Mouse (Mus musculus) CH12.LX (cell line): Measurements from ENCODE around the gene Dgkg. TPM values are rescaled to one million over a fixed set of nuclear protein-coding genes. Genes with fewer than 3 reads are reported as not detected.

ENCODE experiments used
- DNase-seq: peaks from one replicate; pipeline ENCODE4 v3.0.0-alpha.2; 2013; ENCODE audit errors: extremely low read depth
- H3K27ac ChIP-seq: 2 replicates; pipeline ENCODE4 v1.5.1; 2012; ENCODE audit warnings: low read depth, mild to moderate bottlenecking, control low read depth, moderate library complexity; ENCODE audit not compliant: insufficient read depth
- H3K27me3 ChIP-seq: replicated peaks from 2 replicates; pipeline ENCODE3; 2012; ENCODE audit warnings: inconsistent platforms
- H3K36me3 ChIP-seq, 2 experiments: replicated peaks in 1 of 2; 2 replicates each; pipeline versions ENCODE3 to v1.6.1; 2012; ENCODE audit warnings: inconsistent platforms in 1 of 2, low read length in 1 of 2, mild to moderate bottlenecking in 1 of 2, mixed read lengths in 1 of 2, moderate library complexity in 1 of 2; ENCODE audit not compliant: control insufficient read depth in 1 of 2, insufficient read depth in 1 of 2
- H3K4me1 ChIP-seq, 2 experiments: 2 replicates each; pipeline ENCODE4 v1.6.1; 2012; ENCODE audit warnings: inconsistent platforms in 1 of 2, moderate library complexity in 1 of 2; ENCODE audit not compliant: insufficient read depth in 2 of 2, control insufficient read depth in 1 of 2
- H3K4me2 ChIP-seq: 2 replicates; pipeline ENCODE4 v1.6.1; 2012; ENCODE audit warnings: low read depth, mild to moderate bottlenecking, control low read depth; ENCODE audit not compliant: poor library complexity, insufficient read depth, severe bottlenecking
- H3K4me3 ChIP-seq, 3 experiments: fragments of 150-350 bp in 1 of 3; sonication (generic) in 1 of 3; replicated peaks in 1 of 3; 2 replicates each; pipeline versions ENCODE3 to v1.5.1; 2011 to 2012; ENCODE audit warnings: low read depth in 2 of 3, low read length in 2 of 3, mild to moderate bottlenecking in 2 of 3, moderate library complexity in 2 of 3, control low read depth in 1 of 3, improper control_type of control experiment in 1 of 3, inconsistent platforms in 1 of 3, mixed read lengths in 1 of 3; ENCODE audit not compliant: poor library complexity in 1 of 3
- H3K79me2 ChIP-seq: replicated peaks from 2 replicates; pipeline ENCODE4 v1.6.1; 2012; ENCODE audit warnings: mild to moderate bottlenecking, moderate library complexity; ENCODE audit not compliant: control insufficient read depth, poor library complexity, insufficient read depth, severe bottlenecking; ENCODE audit errors: extremely low read depth
- H3K9ac ChIP-seq: 2 replicates; pipeline ENCODE4 v1.6.1; 2012; ENCODE audit warnings: low read depth, mild to moderate bottlenecking, control low read depth, moderate library complexity; ENCODE audit not compliant: insufficient read depth
- H3K9me3 ChIP-seq: replicated peaks from 2 replicates; pipeline ENCODE3; 2012; ENCODE audit warnings: low read length, inconsistent platforms, mixed read lengths
- BHLHE40 ChIP-seq: IDR thresholded peaks from 2 replicates; pipeline ENCODE4 v1.6.1; 2011; ENCODE audit warnings: mild to moderate bottlenecking, low read depth, low read length, improper control_type of control experiment
- CHD1 ChIP-seq: IDR thresholded peaks from 2 replicates; pipeline ENCODE4 v1.6.1; 2012; ENCODE audit warnings: low read depth, low read length, improper control_type of control experiment, inconsistent platforms
- CTCF ChIP-seq, 2 experiments: IDR thresholded peaks in 1 of 2; conservative IDR thresholded peaks in 1 of 2; 2 replicates each; pipeline ENCODE4 v1.5.1; 2011 to 2012; ENCODE audit warnings: low read depth in 2 of 2, low read length in 2 of 2, improper control_type of control experiment in 1 of 2, inconsistent platforms in 1 of 2, mild to moderate bottlenecking in 1 of 2, moderate library complexity in 1 of 2
- E2F4 ChIP-seq: IDR thresholded peaks from 2 replicates; pipeline ENCODE4 v1.6.1; 2011; ENCODE audit warnings: low read depth, low read length, improper control_type of control experiment; ENCODE audit not compliant: insufficient replicate concordance
- EP300 ChIP-seq: IDR thresholded peaks from 2 replicates; pipeline ENCODE4 v1.6.1; 2011; ENCODE audit warnings: low read length, improper control_type of control experiment
- HCFC1 ChIP-seq: IDR thresholded peaks from 2 replicates; pipeline ENCODE4 v1.6.1; 2012; ENCODE audit warnings: low read depth, mild to moderate bottlenecking, inconsistent platforms, low read length, improper control_type of control experiment
- JUND ChIP-seq: conservative IDR thresholded peaks from 2 replicates; pipeline ENCODE4 v1.6.1; 2011; ENCODE audit warnings: low read depth, low read length, improper control_type of control experiment
- KAT2A ChIP-seq: IDR thresholded peaks from 2 replicates; pipeline ENCODE4 v1.6.1; 2012; ENCODE audit warnings: low read length, improper control_type of control experiment, inconsistent platforms; ENCODE audit not compliant: insufficient replicate concordance
- MAFK ChIP-seq: IDR thresholded peaks from 2 replicates; pipeline ENCODE4 v1.6.1; 2011; ENCODE audit warnings: low read length, improper control_type of control experiment; ENCODE audit not compliant: insufficient replicate concordance
- MXI1 ChIP-seq: IDR thresholded peaks from 2 replicates; pipeline ENCODE4 v1.6.1; 2011; ENCODE audit warnings: mild to moderate bottlenecking, low read depth, low read length, improper control_type of control experiment
- MYC ChIP-seq: IDR thresholded peaks from 2 replicates; pipeline ENCODE4 v1.6.1; 2011; ENCODE audit warnings: low read depth, mild to moderate bottlenecking, improper control_type of control experiment, low read length
- NELFE ChIP-seq: IDR thresholded peaks from 2 replicates; pipeline ENCODE4 v1.6.1; 2011; ENCODE audit warnings: low read depth, low read length, improper control_type of control experiment
- NRF1 ChIP-seq: IDR thresholded peaks from 2 replicates; pipeline ENCODE4 v1.6.1; 2014; ENCODE audit warnings: low read depth, mild to moderate bottlenecking, inconsistent platforms, low read length, improper control_type of control experiment, moderate library complexity
- PAX5 ChIP-seq: IDR thresholded peaks from 2 replicates; pipeline ENCODE4 v1.6.1; 2012; ENCODE audit warnings: low read length, inconsistent platforms, mixed read lengths
- POLR2A ChIP-seq: IDR thresholded peaks from 2 replicates; pipeline ENCODE4 v1.6.1; 2011; ENCODE audit warnings: low read depth, mild to moderate bottlenecking, improper control_type of control experiment, low read length
- POLR2AphosphoS2 ChIP-seq: IDR thresholded peaks from 2 replicates; pipeline ENCODE4 v1.6.1; 2011; ENCODE audit warnings: low read depth, low read length, improper control_type of control experiment
- RAD21 ChIP-seq: IDR thresholded peaks from 2 replicates; pipeline ENCODE4 v1.6.1; 2011; ENCODE audit warnings: low read depth, mild to moderate bottlenecking, low read length, improper control_type of control experiment, moderate library complexity
- RCOR1 ChIP-seq: conservative IDR thresholded peaks from 2 replicates; pipeline ENCODE4 v1.6.1; 2012; ENCODE audit warnings: low read depth, mild to moderate bottlenecking, inconsistent platforms, low read length, improper control_type of control experiment
- SIN3A ChIP-seq: IDR thresholded peaks from 2 replicates; pipeline ENCODE4 v1.6.1; 2012; ENCODE audit warnings: low read length, improper control_type of control experiment, inconsistent platforms
- SMC3 ChIP-seq: IDR thresholded peaks from 2 replicates; pipeline ENCODE4 v1.6.1; 2011; ENCODE audit warnings: low read depth, low read length, improper control_type of control experiment
- TCF12 ChIP-seq: IDR thresholded peaks from 2 replicates; pipeline ENCODE4 v1.6.1; 2014; ENCODE audit warnings: low read depth, mild to moderate bottlenecking, inconsistent platforms, low read length, improper control_type of control experiment
- USF1 ChIP-seq: IDR thresholded peaks from 2 replicates; pipeline ENCODE4 v1.6.1; 2014; ENCODE audit warnings: low read depth, mild to moderate bottlenecking, inconsistent platforms, low read length, improper control_type of control experiment
- USF2 ChIP-seq: conservative IDR thresholded peaks from 2 replicates; pipeline ENCODE4 v1.6.1; 2011; ENCODE audit warnings: low read depth, low read length, improper control_type of control experiment
- ZC3H11A ChIP-seq: IDR thresholded peaks from 2 replicates; pipeline ENCODE4 v1.6.1; 2012; ENCODE audit warnings: low read depth, mild to moderate bottlenecking, inconsistent platforms, low read length, improper control_type of control experiment
- ZKSCAN1 ChIP-seq: IDR thresholded peaks from 2 replicates; pipeline ENCODE4 v1.6.1; 2012; ENCODE audit warnings: low read depth, inconsistent platforms, low read length, improper control_type of control experiment, borderline replicate concordance
- ZMIZ1 ChIP-seq: IDR thresholded peaks from 2 replicates; pipeline ENCODE4 v1.6.1; 2012; ENCODE audit warnings: low read depth, mild to moderate bottlenecking, inconsistent platforms, low read length, improper control_type of control experiment
- ZNF384 ChIP-seq: IDR thresholded peaks from 2 replicates; pipeline ENCODE4 v1.6.1; 2012; ENCODE audit warnings: low read depth, low read length, improper control_type of control experiment, inconsistent platforms
- dilution Hi-C: fragments of 300-500 bp; cut with MboI; formaldehyde crosslinking; loops from 2 replicates; pipeline ENCODE4 v1.14.3; 2020; ENCODE audit warnings: low sequenced_read_pairs; ENCODE audit not compliant: extremely low pct_unique_long_range_greater_than_20kb, extremely low pct_ligation_motif_present
- in situ Hi-C: fragments of 300-500 bp; cut with MboI; formaldehyde crosslinking; loops from 3 replicates; pipeline ENCODE4 v1.14.3; 2019; ENCODE audit warnings: low sequenced_read_pairs, low pct_ligation_motif_present, low pct_unique_long_range_greater_than_20kb, mixed read lengths
- polyA plus RNA-seq: library from polyadenylated mRNA; unstranded; fragments of >175 nt; gene quantifications from 2 replicates; pipeline ENCODE4 v1.2.1, GENCODE M21; 2012; ENCODE audit warnings: low read depth; ENCODE audit not compliant: insufficient read length
- total RNA-seq, 2 experiments: library from RNA; depleted of rRNA; stranded (reverse); fragments of 300-350 nt in 1 of 2; fragments of >200 nt in 1 of 2; gene quantifications; 2 replicates each; pipeline ENCODE4 v1.2.3; 2012 to 2014

The Dgkg gene
- total and polyA plus RNA-seq, 3 experiments: 2.0 to 9.2 (median 3.0) TPM

GRCm38 (mm10) chr16:22679641-22680040 is 22.6 kb upstream of the Dgkg start:
- dilution Hi-C loops (no loop called here), in situ Hi-C loops (no loop called here)
- no peak for DNase-seq
- H3K4me2 ChIP-seq: no peak overlapping the region
- H3K27me3 ChIP-seq: no peaks in the 10 kb centered on the region
- TF ChIP-seq MXI1 (no peak), HCFC1 (no peak), POLR2A (no peak), ZC3H11A (no peak), SMC3 (no peak), USF1 (no peak), BHLHE40 (no peak), MYC (no peak), KAT2A (no peak), SIN3A (no peak), USF2 (no peak), RAD21 (no peak), CTCF (conservative IDR thresholded peaks at IDR 0.05 in 1 of 2, IDR thresholded peaks at IDR 0.05 in 1 of 2; ENCODE audit: low read depth in 2 of 2, low read length in 2 of 2) (no peak), MAFK (no peak), POLR2AphosphoS2 (no peak), ZNF384 (no peak), EP300 (no peak), NELFE (no peak)
- no peaks in the 10 kb centered on the region for H3K79me2 ChIP-seq
- H3K36me3 ChIP-seq: no peaks in the 10 kb centered on the region
- H3K27ac ChIP-seq: no peak overlapping the region
- H3K4me1 ChIP-seq: peaks cover 5 to 15% of the 10 kb centered on the region in 2 experiments
- no peak overlapping the region for H3K4me3 ChIP-seq
- no peak overlapping the region for H3K9ac ChIP-seq
- H3K9me3 ChIP-seq: no peaks in the 10 kb centered on the region

DNA sequence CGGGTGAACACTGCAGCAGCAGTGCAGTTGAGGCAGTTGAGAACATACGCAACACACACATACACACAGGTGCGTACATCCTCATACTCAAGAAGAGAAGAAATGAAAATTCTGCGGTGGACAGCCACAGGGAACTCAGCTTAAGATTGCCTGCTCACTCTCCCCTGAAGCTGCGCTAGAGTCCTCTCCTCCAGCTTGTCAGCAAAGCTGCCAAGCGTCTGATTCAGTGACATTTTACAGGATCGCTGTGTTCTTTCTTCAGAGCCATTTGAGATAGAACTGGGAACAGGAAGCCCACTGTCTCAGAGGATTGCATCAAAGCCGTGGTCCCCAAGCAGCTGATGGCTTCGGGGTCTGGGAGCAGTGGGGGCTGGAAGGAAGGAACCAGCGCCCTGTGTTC is 17.6 kb upstream of the Dgkg start:
- in situ Hi-C loops: no loop called here
- no peak overlapping the region for H3K4me2 ChIP-seq
- no peaks in the 10 kb centered on the region for H3K27me3 ChIP-seq
- no peaks in the 10 kb centered on the region for H3K9me3 ChIP-seq
- TF ChIP-seq PAX5 (no peak), USF2 (no peak), CHD1 (no peak), NELFE (no peak), ZNF384 (no peak), HCFC1 (no peak), ZKSCAN1 (no peak), POLR2A (no peak), E2F4 (no peak), RCOR1 (no peak), MXI1 (no peak), ZMIZ1 (no peak), TCF12 (no peak), POLR2AphosphoS2 (no peak), JUND (no peak), KAT2A (no peak), EP300 (no peak), USF1 (no peak), NRF1 (no peak)
- dilution Hi-C loops: no loop called here
- no peaks in the 10 kb centered on the region for H3K79me2 ChIP-seq
- no peak overlapping the region for H3K4me3 ChIP-seq
- peaks cover 0 to 5% of the 10 kb centered on the region in 2 experiments; a peak in 2 of 4 replicates for H3K4me1 ChIP-seq
- no peaks in the 10 kb centered on the region for H3K36me3 ChIP-seq
- DNase-seq: no peak
- H3K27ac ChIP-seq: no peak overlapping the region
- no peak overlapping the region for H3K9ac ChIP-seq
